In the genomic region with DNA sequence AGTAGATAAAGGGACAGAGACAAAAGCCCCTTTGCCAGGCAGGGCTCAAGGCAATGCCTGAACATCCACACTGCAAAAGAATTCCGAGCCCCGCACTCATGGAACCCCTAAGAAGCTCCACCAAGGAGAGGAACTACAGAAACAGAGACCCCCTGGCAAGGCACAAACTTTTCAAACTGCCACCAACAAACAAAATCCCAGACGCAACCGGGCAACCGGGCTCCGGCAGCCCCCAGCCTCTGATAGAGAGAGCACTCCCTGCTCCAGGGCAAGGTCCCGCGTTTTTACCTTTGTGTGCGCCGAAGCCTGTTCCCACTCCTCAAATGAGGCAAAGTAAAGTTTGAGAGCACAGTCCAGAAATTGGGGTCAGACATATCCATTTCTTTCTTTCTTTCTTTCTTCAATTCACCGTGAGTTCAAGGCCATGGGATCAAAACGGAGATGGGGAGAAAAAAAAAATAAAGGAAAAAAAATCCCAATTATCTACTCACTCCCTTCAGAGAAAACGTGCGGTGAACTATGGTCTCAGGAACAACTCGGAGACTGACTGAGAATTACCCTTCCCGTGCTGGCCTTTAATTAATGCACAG, we compare ENCODE assay signal across 8 mouse cellular contexts.
DNase-seq lines count a peak whose midpoint lies in the region; ATAC-seq and TF ChIP-seq lines count a peak whose summit lies in the region.

No protein-coding gene starts in this region.

- TF ChIP-seq CTCF in kidney, adult 2 months (conservative IDR thresholded peaks at IDR 0.05; ENCODE audit: insufficient read depth, insufficient read length, low read depth, low read length) = no peak

- no peaks in the 10 kb centered on the region for H3K36me3 ChIP-seq in kidney, adult 2 months (ENCODE audit: control insufficient read depth, insufficient read depth, low read length)
- no peaks in the 10 kb centered on the region for H3K36me3 ChIP-seq in forebrain, embryonic 14.5 days (ENCODE audit: control insufficient read depth, insufficient read depth, low read length)
- H3K36me3 ChIP-seq in limb, embryonic 12.5 days = no peaks in the 10 kb centered on the region
- H3K36me3 ChIP-seq in neural tube, embryonic 15.5 days = no peaks in the 10 kb centered on the region

- peak overlapping the region; percentile 77 for H3K4me3 ChIP-seq in kidney, adult 2 months (ENCODE audit: insufficient read depth, low read depth, low read length)
- H3K4me3 ChIP-seq in forebrain, embryonic 14.5 days (ENCODE audit: low read depth, low read length) = peak overlapping the region; percentile 45
- H3K4me3 ChIP-seq in limb, embryonic 12.5 days (replicated peaks) = peak overlapping the region; percentile 55
- peak overlapping the region; percentile 45 for H3K4me3 ChIP-seq in neural tube, embryonic 15.5 days (replicated peaks)

- no peaks in the 10 kb centered on the region for H3K27me3 ChIP-seq in kidney, adult 2 months (replicated peaks; ENCODE audit: control insufficient read depth, insufficient read depth, low read length)
- H3K27me3 ChIP-seq in forebrain, embryonic 14.5 days (replicated peaks; ENCODE audit: control insufficient read depth, insufficient read depth, low read length) = no peaks in the 10 kb centered on the region
- H3K27me3 ChIP-seq in limb, embryonic 12.5 days = no peaks in the 10 kb centered on the region
- no peaks in the 10 kb centered on the region for H3K27me3 ChIP-seq in neural tube, embryonic 15.5 days (replicated peaks)

- DNase-seq in kidney, adult 2 months = peak; percentile 21
- no peak for DNase-seq in kidney, adult 11 months
- DNase-seq in adipocyte (ENCODE audit: low spot score) = peak; percentile 16
- DNase-seq in forebrain, embryonic 14.5 days (ENCODE audit: low spot score) = no peak
- no peak for DNase-seq in left cerebral cortex, adult 18-20 months (ENCODE audit: low spot score in 2 of 2)
- DNase-seq in layer of hippocampus, postnatal 14 days (ENCODE audit: low spot score in 2 of 2) = no peak

- no peak for ATAC-seq in forebrain, embryonic 14.5 days
- no peak for ATAC-seq in limb, embryonic 12.5 days (ENCODE audit: insufficient number of reproducible peaks, insufficient read depth, low FRiP score, low TSS enrichment, low read depth)
- ATAC-seq in neural tube, embryonic 15.5 days (ENCODE audit: low FRiP score) = no peak

- peaks cover 2% of the 10 kb centered on the region; the same call in 1 of the 2 replicates for H3K4me1 ChIP-seq in kidney, adult 2 months (ENCODE audit: control insufficient read depth, insufficient read depth, low read length)
- peaks cover 3% of the 10 kb centered on the region; the same call in 1 of the 2 replicates for H3K4me1 ChIP-seq in forebrain, embryonic 14.5 days (ENCODE audit: control insufficient read depth, insufficient read depth, low read length)
- H3K4me1 ChIP-seq in limb, embryonic 12.5 days (replicated peaks) = peaks cover 20% of the 10 kb centered on the region
- peaks cover 11% of the 10 kb centered on the region for H3K4me1 ChIP-seq in neural tube, embryonic 15.5 days

- 0 out of 2 replicates have a peak, but pooled peaks cover 3% of the 10 kb centered on the region for H3K9me3 ChIP-seq in forebrain, embryonic 14.5 days (replicated peaks; ENCODE audit: control insufficient read depth, low read length)
- no peaks in the 10 kb centered on the region for H3K9me3 ChIP-seq in limb, embryonic 12.5 days
- H3K9me3 ChIP-seq in neural tube, embryonic 15.5 days (replicated peaks) = no peaks in the 10 kb centered on the region

- peak overlapping the region; percentile 80 for H3K27ac ChIP-seq in kidney, adult 2 months (ENCODE audit: insufficient read depth, low read depth, low read length)
- 0 out of 2 replicates have a peak overlapping the region, but pooled peaks have one; percentile 63 for H3K27ac ChIP-seq in forebrain, embryonic 14.5 days (ENCODE audit: low read depth, low read length)
- peak overlapping the region; percentile 81 for H3K27ac ChIP-seq in limb, embryonic 12.5 days
- peak overlapping the region; percentile 83 for H3K27ac ChIP-seq in neural tube, embryonic 15.5 days (replicated peaks)

- H3K9ac ChIP-seq in forebrain, embryonic 14.5 days (ENCODE audit: low read length) = peak overlapping the region; percentile 64
- peak overlapping the region; percentile 70 for H3K9ac ChIP-seq in limb, embryonic 12.5 days (replicated peaks)
- peak overlapping the region; percentile 43 for H3K9ac ChIP-seq in neural tube, embryonic 15.5 days (replicated peaks)

- TF ChIP-seq POLR2A in kidney, adult 2 months (IDR thresholded peaks at IDR 0.05; ENCODE audit: low read depth, low read length) = no peak

- H3K4me2 ChIP-seq in forebrain, embryonic 14.5 days (ENCODE audit: low read length) = peak overlapping the region; percentile 62
- H3K4me2 ChIP-seq in limb, embryonic 12.5 days = peak overlapping the region; percentile 65
- peak overlapping the region; percentile 87 for H3K4me2 ChIP-seq in neural tube, embryonic 15.5 days

- WGBS in kidney, adult 2 months = 8% methylated on average over 16 of the region's 16 CpGs
- 1% methylated on average over 16 of the region's 16 CpGs for WGBS in forebrain, embryonic 14.5 days
- WGBS in limb, embryonic 12.5 days = 2% methylated on average over 16 of the region's 16 CpGs
- 1% methylated on average over 16 of the region's 16 CpGs for WGBS in neural tube, embryonic 15.5 days

Comparison
In these comparisons a context has a peak if more than half of its experiments do, and no peak if none do; other contexts are left out.
1. DNase-seq: peak in kidney, adult 2 months (single experiment) and adipocyte (single experiment); none in kidney, adult 11 months (single experiment), forebrain, embryonic 14.5 days (single experiment), left cerebral cortex, adult 18-20 months (0 of 2) and layer of hippocampus, postnatal 14 days (0 of 2).
2. Peak in every context shown above with its lines, with median percentiles within 50 percentile points of each other: H3K27ac ChIP-seq, H3K4me3 ChIP-seq, H3K4me2 ChIP-seq and H3K9ac ChIP-seq.